Mouse (Mus musculus): ENCODE results near the gene Adcy1. TPM values are rescaled to one million over a fixed set of nuclear protein-coding genes. Genes with fewer than 3 reads are reported as not detected.

Adcy1 gene
- polyA plus RNA-seq, 3 experiments from 2014 or later, result 0.08 TPM; not detected in 2

DNA sequence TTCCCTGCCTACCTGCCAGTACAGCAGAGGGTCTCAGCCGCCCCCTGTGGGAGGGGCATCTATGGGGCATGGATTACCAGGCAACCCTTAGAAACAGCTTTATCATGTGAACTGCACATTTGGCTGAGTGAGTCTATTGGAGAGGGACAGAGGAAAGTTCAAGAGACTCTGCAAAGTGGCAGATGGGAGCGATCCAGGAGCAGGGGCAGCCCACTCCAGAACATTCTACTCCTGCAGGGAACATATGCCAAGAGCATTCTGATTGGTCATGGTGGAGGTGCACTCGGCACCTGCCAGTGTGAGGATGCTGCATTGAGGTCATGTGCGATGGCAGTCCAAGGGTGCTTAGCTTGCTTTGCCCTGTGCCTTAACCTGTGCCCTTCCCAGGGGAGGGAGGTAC is 6.5 kb downstream of the Adcy1 start:
- no peak for ATAC-seq

DNA sequence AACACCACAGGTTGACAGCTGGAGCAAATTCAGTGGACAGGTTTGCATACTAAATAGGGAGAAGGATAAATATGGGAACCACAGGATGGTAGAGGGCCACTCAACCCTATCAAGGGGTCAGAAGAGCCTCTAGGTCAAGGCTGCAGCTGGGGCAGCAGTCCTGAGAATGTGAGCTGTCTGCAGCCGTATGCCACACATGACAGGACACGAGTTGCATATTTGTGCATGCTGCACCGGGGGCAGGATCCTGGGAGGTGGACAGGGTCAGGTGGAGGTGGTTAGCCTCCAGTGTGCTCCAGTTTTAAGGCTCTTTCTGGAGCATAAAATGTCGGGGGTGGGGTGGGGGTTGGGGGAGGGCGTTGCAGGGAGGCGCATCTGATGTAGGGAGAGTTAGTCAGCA is 8.3 kb downstream of the Adcy1 start:
- no peak for ATAC-seq

DNA sequence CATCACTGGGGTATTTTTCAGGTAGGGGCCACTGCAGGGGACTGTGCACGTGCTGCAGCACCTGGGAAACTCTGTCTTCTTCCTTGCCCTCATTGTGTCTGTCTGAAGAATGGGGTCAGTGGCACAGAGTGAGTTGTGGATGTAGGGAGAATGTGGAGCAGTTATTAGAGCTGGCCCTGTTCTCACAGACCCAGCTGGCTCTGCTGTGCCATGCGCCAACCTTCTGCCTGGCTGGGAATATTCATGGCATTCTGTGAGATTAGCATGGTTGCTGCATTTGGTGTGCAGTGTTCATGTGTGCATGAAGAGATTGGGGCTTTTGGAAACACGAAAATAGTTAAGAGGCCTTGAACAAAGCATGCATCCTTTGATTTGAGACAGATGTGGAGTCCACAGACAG is 10.3 kb downstream of the Adcy1 start:
- ATAC-seq, result no peak

DNA sequence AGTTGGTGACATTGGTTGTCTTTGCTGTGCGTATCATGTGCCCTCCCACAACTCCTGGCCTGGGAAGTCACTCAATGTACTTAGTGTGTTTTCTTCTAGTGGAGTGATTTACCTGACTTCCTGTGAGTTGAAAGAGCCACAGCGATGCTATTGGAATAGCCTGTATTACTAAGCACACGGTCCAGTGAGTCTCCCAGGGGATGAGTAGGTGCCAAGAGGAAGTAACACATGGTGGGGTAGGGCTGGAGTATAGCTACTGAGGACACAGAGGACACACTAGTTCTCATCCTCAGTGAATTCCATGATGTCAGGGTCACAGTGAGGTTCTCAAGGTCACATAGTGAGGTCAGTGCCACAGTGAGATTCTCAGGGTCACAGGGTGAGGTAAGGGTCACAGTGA is 13.2 kb downstream of the Adcy1 start:
- ATAC-seq, result no peak

DNA sequence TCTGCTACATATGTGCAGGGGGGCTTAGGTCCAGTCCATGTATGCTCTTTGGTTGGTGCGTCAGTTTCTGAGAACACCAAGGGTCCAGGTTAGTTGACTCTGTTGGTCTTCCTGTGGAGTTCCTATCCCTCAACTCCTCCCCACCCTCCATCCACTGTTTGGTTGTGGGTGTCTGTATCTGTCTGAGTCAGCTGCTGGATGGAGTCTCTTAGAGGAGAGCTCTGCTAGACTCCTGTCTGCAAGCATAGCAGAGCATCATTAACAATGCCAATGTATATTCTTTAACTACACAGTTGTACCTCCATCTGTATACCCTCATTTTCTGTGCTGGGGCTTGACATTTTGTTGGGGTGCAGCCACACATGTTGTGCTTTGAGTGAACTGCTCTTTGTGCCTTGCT is 18.6 kb downstream of the Adcy1 start:
- ATAC-seq, result no peak

DNA sequence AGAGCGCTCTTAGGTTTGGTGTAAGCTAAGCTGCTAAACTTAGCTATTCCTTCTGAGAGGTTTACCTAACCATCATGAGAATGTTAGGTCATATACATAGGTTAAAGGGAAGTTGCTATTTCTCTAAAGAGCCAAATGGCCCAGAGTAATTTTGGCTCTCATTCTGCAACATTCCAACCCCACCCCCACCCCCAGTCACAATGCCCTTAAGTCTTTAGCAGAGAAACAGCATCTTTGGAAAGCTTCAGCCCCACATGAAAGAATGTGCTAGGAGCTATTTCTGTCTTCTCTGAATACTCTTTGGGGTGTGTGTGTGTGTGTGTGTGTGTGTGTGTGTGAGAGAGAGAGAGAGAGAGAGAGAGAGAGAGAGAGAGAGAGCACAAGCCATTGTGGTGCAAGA is 20.6 kb downstream of the Adcy1 start:
- no peak for ATAC-seq

DNA sequence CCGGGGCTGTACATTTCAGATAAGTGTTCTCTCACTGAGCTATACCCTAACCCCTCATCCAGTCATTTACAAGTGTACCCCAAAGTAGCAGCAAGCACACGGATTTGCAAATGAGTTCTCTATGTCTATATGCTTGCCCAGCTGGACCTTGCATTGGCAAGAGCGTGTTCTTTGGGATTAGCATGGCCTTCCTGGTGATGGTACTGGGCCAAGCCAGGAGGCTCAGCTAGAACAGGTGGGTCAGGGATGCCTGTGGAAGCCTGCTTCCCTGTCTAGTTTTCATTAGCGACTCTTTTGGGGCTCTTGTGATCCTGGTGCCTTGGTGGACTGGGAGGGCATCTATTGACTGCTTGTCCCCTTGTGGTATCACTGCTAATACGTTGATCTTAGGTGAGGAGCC is 21.9 kb downstream of the Adcy1 start:
- no peak for ATAC-seq

DNA sequence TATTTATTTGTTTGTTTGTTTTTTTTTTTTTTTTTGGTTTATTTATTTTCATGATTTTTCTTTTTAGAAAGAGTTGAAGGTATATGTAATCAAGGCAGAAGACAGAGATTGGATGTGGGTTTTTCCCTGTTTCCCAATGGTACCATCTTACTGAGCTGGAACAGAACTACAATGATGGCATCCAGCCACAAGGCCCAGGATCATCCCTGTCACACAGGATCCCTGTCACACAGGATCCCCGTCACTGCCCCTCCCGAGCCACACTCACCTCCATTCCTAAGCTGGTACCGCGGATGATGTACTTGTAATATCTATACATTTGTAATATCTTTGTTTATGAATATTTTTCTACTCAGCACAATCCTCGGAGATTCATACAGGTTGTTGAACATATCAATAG is 27.8 kb downstream of the Adcy1 start:
- no peak for ATAC-seq

DNA sequence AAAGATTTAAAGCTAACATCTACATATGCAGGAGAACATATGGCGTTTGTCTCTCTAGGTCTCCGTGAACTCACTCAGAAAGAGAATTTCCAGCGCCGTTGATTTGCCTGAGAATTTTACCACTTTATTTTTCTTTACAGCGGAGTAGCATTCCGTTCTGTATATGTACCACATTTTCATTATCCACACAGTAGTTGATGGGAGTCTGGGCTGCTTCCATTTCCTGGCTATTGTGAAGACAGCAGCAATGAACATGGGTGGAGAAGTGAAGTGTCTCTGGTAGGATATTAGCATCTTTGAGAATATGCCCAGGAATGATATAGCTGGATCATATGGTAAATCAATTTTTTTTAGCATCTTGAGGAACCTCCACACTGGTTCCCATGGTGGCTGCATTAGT is 31.6 kb downstream of the Adcy1 start:
- ATAC-seq, result no peak

DNA sequence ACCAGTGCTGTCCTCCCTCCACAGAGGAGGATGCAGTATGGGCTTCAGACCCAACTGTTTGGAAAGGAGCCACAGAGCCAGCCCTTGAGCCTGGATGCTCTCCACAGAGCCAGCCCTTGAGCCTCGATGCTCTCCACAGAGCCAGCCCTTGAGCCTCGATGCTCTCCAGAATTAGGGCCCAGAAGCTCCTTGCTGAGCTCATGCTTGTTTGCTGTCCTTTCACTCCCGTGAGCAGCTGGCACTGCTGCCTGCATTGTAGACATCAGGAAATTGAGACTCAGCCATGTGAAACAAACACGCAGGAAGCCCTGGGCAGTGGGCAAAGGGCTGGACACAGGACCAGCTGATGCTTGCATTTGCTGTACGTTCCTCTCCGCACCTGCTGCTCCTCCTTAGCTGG is 38.4 kb downstream of the Adcy1 start:
- ATAC-seq, result no peak

DNA sequence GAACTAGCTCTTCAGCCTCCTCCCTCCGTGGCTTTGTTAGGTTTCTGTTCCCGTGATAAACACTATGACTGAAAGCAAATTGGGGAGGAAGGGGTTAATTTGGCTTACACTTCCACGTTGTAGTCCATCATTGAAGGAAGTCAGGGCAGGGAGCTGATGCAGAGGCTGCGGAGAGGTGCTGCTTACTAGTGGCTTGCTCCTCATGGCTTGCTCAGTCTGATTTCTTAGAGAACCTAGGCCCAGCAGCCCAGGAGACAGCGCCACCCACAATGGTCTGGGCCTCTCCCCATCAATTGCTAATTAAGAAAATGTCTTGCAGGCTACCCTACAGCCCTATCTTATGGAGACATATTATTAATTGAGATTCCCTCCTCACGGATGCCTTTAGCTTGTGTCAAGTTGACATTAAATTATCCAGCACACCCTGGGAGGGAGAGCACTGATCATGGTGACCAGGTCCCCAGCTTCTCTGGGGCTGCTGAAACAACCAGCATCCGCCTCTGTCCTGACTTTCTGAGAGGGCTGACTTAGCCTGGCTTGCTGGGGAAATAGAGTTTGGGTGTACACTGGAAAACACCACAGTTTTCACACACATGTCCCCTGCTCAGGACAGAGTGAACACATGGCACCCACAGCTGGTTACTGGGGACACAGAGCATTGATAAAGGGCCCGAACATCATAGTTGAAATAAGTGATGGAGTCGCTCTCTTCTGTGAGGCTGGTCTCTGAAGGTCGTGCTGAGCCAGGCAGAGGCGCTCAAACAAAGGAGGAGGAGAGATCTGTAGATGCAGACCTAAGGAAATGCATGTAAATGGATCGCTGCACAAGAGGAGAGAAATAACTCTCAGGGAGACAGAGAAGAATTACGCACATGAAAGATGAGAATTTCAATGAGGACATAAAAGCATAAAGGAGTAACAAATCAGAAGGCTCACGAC is 39.2 kb downstream of the Adcy1 start:
- no peak for ATAC-seq

DNA sequence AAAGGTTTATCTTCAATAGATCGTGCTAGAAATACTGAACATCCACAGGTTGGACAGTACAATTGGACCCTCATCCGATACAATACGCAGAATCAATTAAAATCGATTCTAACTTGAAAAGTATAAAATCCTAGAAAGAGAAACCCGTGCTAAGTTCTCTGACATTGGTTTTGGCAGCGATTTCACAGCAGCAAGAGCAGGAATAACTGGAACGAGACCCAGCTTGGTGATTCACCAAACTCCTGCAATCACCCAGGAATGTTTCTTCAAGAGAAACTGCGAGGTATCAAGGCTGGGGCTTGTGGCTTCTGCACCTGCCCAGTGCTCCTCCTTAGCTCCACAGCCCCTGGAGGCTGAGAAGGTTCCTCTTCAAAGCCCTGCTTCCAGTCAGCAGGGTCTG is 42.0 kb downstream of the Adcy1 start:
- no peak for ATAC-seq

DNA sequence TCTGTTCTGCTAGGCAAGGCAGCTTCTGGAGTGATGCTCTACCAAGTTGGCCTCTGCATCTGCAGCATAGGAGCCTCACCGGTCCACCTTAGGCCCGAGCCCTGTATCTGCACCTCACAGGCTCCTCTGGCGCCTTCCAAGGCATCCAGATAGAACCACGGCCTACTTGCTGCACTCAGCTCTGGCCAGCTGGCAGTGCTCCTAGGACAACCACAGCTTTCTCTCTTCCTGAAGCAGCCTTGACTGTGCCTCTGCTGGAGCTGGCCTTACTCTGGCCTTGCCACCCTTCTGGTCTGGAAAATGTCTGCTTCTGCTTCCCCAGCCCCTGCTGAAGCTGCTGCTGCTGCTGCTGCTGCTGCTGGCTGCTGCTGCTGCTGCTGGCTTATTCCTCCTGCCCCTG is 45.8 kb downstream of the Adcy1 start:
- no peak for ATAC-seq

DNA sequence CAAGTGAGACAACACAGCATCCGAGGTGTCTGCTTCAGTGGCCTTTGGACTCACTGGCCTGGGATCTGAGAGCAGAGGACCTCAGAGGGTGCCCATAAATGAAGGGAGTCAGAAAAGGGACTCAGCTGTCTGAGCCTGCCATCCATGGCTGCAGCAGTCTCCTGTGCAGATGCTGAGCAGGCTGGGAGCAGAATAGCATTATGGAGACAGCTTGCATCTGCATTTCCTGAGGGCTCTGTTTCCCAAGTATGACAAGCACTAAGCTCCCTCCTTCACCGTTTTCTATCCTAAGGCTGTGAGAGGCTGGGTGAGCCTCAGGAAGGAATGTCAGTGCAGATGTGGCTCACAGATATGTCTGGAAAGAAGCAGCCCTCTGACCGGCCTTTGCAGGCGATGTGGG is 49.8 kb downstream of the Adcy1 start:
- ATAC-seq, result no peak

DNA sequence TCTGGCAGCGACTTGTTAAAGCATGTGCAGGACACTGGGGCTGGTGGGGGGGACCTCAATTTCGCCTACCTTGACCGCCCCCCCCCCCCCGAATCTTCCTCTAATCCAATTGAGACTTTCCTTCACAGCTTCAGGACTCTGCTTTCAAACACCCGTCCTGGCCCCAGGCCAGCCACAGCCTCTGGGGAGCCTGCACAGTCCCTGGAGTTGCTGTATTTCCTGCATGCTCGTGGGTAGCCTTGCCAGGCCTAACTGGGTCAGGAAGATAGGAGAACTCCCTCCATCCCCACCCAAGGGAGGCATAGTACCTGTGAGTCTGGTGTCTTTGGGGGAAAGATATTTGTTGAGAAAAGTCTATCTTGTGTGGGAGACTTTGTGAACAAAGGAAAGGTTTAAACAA is 50.4 kb downstream of the Adcy1 start:
- no peak for ATAC-seq

DNA sequence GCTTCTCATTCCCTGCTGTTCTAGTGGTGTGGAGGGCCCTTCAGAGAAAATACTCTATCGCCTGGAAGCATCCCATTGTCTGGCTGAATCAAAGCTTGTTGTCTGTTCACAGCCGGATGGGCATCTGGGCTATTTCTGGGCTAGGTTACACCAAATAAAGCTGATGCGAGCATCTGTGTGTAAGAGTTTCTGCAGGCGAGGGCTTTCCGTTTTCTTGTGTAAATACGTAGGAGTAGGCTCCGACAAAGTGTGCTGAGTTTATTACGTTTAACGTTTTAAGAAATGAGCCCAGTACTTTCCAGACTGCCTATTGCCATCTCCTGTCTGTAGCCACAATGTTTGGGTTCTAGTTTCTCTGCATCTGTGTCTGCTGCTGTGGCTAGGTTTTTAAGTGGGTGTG is 51.0 kb downstream of the Adcy1 start:
- ATAC-seq, result no peak

DNA sequence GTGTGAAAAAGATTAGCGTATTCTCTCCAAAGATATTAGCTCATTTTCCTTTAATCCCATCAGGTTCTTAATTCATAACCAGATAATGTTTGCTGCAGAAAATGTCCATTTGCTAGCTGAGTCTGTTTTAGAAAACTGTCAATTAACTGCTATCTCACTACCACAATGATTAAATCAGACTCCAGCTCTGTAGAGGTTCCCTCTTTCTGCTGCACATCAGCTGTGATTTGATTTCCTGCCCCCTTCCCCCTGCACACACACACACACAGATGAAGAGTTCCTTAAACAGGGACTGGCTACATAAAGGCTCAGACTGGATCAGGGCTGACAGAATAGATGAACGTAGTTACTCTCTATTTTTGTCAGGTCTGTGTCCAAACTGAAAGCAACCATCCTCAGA is 53.4 kb downstream of the Adcy1 start:
- no peak for ATAC-seq

DNA sequence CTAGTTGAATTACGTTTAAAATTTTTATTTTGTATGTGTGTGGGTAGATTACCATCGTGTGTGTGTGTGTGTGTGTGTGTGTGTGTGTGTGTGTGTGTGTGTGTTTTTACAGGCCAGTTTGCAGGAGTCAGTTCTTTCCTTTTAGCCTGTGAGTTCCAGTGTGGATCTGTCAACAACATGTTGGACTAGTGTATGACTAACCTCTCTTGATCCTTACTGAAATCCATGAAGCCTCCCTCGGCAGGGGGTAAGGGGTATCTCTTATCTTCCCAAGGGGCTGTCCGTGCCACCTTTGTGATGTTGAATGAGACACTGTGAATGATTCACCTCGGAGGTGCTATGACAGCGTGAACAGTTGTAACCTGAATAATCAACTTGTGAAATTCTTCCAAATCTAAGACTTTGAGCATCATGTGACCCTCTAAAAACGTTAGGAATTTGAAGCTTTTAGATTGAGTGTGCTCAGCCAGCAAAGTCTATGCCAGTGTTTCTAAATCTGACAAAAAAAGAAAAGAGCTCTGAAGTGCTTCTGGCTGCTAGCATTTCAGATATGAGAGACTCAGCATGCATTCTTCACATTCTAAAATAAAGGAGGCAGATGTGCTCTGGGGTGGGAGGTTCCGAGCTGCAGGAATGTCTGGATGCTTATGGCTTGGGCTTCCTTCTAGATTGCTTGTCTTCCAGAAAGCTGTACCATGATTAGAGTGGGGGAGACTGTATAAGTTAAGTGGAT is 66.2 kb downstream of the Adcy1 start:
- ATAC-seq, result no peak

DNA sequence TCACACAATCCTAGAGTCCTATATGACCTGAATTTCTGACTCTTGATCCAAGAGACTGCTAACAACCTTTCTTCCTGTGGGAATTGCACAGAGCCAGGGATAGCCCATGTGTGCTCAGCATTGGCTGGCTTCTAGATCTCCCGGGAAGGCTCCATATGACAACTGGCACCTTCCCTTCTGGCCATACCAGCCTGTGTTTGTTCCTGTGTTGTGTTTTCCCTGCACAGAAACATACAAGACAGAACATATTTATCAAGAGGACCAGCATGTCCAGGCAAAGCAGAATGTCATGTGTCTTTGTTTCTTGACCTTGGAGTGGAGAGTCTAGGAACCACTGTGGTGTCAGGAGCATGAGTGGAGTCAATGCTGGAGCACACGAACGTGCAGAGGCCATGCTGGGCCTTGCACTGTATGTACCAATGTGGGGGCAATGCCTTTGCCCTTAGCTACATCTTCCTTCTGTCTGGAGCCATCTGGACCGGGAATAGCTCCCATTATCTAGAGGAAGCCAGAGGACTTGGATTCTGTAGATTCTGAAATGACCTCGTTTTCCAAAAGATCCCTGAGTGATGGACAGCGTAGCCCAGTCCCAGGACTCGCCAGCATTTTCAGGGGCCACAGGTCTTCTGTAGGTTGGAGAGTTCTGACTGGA is 69.6 kb downstream of the Adcy1 start:
- no peak for ATAC-seq

DNA sequence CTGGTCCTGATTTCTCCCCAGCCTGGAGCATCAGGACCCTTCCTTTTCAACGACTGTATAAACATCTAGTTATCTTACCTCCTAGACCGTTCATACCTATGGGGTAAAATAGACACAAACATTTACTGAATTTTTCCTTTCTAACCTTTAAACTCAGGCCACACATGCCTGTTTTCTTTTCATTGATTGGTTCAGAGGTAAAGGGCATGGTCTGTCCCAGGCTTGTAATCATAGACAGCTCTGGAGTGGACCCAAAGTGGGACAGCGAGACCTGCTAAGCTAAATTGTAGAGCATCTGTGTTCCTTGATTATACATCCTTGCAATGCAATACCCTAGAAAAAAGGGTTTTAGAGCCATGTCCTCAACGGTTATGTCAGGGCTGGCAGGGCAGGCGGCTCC is 70.4 kb downstream of the Adcy1 start:
- ATAC-seq, result no peak

DNA sequence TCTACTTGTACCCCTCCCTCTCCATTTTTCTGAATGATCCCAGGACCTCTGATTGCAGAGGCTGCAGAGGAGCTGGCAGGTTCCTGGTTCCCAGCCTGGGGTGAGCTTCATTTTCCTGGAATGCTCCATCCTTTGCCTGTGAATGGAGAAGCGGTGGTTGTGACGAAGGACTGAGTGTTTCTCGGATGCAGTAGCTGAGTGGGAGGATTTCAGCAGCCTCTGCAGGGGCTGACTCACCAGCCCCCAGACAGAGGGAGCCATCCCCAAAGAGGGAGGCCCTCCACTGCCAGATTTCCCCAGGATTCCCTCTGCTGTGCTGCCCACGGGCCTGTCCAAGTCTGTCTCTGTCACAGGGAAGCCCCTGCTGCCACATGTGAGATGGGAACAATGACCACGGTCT is 71.0 kb downstream of the Adcy1 start:
- ATAC-seq, result no peak

DNA sequence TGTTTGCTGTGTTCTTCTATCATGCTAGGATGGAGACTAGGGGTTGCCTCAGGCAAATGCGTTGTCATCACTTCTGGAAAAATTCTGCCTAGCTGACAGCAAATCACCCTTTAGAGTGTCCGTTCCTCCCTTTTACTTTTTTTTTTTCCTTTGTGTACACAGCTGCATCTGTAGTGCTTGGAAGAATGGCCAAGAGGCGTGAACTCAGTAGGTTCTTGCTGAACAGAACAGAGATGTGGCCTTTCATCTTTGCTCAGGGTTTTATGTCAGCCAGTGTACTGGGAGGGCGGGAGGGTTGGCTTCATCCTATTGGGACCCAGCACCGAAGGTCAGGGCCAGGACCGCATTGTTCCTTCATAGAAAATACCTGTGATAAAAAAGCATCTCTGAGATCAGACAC is 72.0 kb downstream of the Adcy1 start:
- no peak for ATAC-seq

DNA sequence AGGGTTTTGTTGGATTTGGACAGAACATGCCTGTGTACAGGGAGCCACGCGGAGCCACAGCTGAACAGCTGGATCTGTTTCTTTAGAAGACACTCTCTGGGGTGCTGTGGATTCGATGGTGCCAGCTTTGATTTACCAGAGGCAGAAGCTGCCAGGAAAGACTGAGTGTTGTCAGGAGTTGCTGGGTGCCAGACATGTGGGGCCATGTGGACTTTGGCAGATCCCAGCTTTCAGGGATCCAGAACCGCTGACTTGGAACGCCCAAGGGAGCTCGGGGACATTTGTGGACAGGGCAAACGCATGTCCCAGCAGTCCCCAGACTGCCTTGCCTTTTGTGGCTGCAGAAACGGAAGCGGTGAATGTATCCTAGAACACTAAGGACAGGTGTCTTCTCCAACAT is 72.5 kb downstream of the Adcy1 start:
- no peak for ATAC-seq
